Mouse (Mus musculus): ENCODE data around the gene Ckmt2. TPM values are rescaled to one million over a fixed set of nuclear protein-coding genes. Genes with fewer than 3 reads are reported as not detected.

Ckmt2 gene
- total and polyA plus RNA-seq, 3 experiments = not detected

- DNase-seq (ENCODE audit: extremely low read depth) = peak; percentile 81
- no peak overlapping the region for H3K27ac ChIP-seq (ENCODE audit: insufficient read depth, low read depth)
- in situ Hi-C loops (cut with MboI; ENCODE audit: low pct_ligation_motif_present, low pct_unique_long_range_greater_than_20kb, low sequenced_read_pairs) (loop anchor here (10.0 to 25.0 kb wide), 3 partner anchors 429 to 829 kb away; partner anchors contain the start of gene Fam151b), dilution Hi-C loops (cut with MboI; ENCODE audit: extremely low pct_ligation_motif_present, extremely low pct_unique_long_range_greater_than_20kb, low sequenced_read_pairs) (no loop called here)
- H3K36me3 ChIP-seq (replicated peaks in 1 of 2; ENCODE audit: control insufficient read depth in 1 of 2, insufficient read depth in 1 of 2, low read length in 1 of 2) = peaks cover 0 to 6% of the 10 kb centered on the region in 2 experiments
- no peak overlapping the region for H3K4me3 ChIP-seq (replicated peaks in 1 of 3; ENCODE audit: low read depth in 2 of 3, low read length in 2 of 3, poor library complexity in 1 of 3)
- no peak overlapping the region for H3K4me2 ChIP-seq (ENCODE audit: insufficient read depth, low read depth, poor library complexity, severe bottlenecking)
- TF ChIP-seq MYC (IDR thresholded peaks at IDR 0.05; ENCODE audit: low read depth, low read length) (0 out of 2 replicates have a peak, but pooled peaks have one; percentile 47), USF1 (IDR thresholded peaks at IDR 0.05; ENCODE audit: low read depth, low read length) (no peak), MAFK (IDR thresholded peaks at IDR 0.05; ENCODE audit: insufficient replicate concordance, low read length) (no peak), ELF1 (IDR thresholded peaks at IDR 0.05; ENCODE audit: low read depth, low read length) (no peak), JUND (conservative IDR thresholded peaks at IDR 0.05; ENCODE audit: low read depth, low read length) (0 out of 2 replicates have a peak, but pooled peaks have one; percentile 16), MEF2A (IDR thresholded peaks at IDR 0.05; ENCODE audit: borderline replicate concordance, low read depth, low read length) (0 out of 2 replicates have a peak, but pooled peaks have one; percentile 24), SMC3 (IDR thresholded peaks at IDR 0.05; ENCODE audit: low read depth, low read length) (peak; percentile 93), NRF1 (IDR thresholded peaks at IDR 0.05; ENCODE audit: low read depth, low read length) (0 out of 2 replicates have a peak, but pooled peaks have one; percentile 3), JUN (IDR thresholded peaks at IDR 0.05; ENCODE audit: insufficient read depth, low read depth, low read length) (no peak), ETS1 (conservative IDR thresholded peaks at IDR 0.05; ENCODE audit: low read depth, low read length) (no peak), ZMIZ1 (IDR thresholded peaks at IDR 0.05; ENCODE audit: low read depth, low read length) (no peak), GABPA (IDR thresholded peaks at IDR 0.05; ENCODE audit: insufficient replicate concordance, low read depth, low read length) (no peak), IRF4 (IDR thresholded peaks at IDR 0.05; ENCODE audit: low read depth, low read length) (0 out of 2 replicates have a peak, but pooled peaks have one; percentile 16), HCFC1 (IDR thresholded peaks at IDR 0.05; ENCODE audit: low read depth, low read length) (no peak), ZC3H11A (IDR thresholded peaks at IDR 0.05; ENCODE audit: low read depth, low read length) (peak; percentile 83), TBP (conservative IDR thresholded peaks at IDR 0.05; ENCODE audit: low read depth, low read length) (no peak), CTCF (conservative IDR thresholded peaks at IDR 0.05 in 1 of 2, IDR thresholded peaks at IDR 0.05 in 1 of 2; ENCODE audit: low read depth in 2 of 2, low read length in 2 of 2) (peak; percentile 62 to 93; a peak in 3 of 4 replicates), RAD21 (IDR thresholded peaks at IDR 0.05; ENCODE audit: low read depth, low read length) (peak; percentile 95)
- H3K9me3 ChIP-seq (replicated peaks; ENCODE audit: low read length) = no peaks in the 10 kb centered on the region
- no peaks in the 10 kb centered on the region for H3K4me1 ChIP-seq (ENCODE audit: control insufficient read depth in 1 of 2, insufficient read depth in 2 of 2)
- no peaks in the 10 kb centered on the region for H3K27me3 ChIP-seq (replicated peaks)
- H3K79me2 ChIP-seq (replicated peaks; ENCODE audit: control insufficient read depth, extremely low read depth, insufficient read depth, poor library complexity, severe bottlenecking) = no peaks in the 10 kb centered on the region
- H3K9ac ChIP-seq (ENCODE audit: insufficient read depth, low read depth) = no peak overlapping the region
These were observed 31.7 kb upstream of the Ckmt2 start for GRCm38 (mm10) chr13:91908202-91908980.

- TF ChIP-seq NRF1 (IDR thresholded peaks at IDR 0.05; ENCODE audit: low read depth, low read length) (no peak), ETS1 (conservative IDR thresholded peaks at IDR 0.05; ENCODE audit: low read depth, low read length) (no peak), ZMIZ1 (IDR thresholded peaks at IDR 0.05; ENCODE audit: low read depth, low read length) (no peak), ZNF384 (IDR thresholded peaks at IDR 0.05; ENCODE audit: low read depth, low read length) (no peak), MEF2A (IDR thresholded peaks at IDR 0.05; ENCODE audit: borderline replicate concordance, low read depth, low read length) (no peak), ZC3H11A (IDR thresholded peaks at IDR 0.05; ENCODE audit: low read depth, low read length) (no peak)
- H3K9ac ChIP-seq (ENCODE audit: insufficient read depth, low read depth) = no peak overlapping the region
- no peak for DNase-seq (ENCODE audit: extremely low read depth)
- H3K4me2 ChIP-seq (ENCODE audit: insufficient read depth, low read depth, poor library complexity, severe bottlenecking) = no peak overlapping the region
- H3K79me2 ChIP-seq (replicated peaks; ENCODE audit: control insufficient read depth, extremely low read depth, insufficient read depth, poor library complexity, severe bottlenecking) = no peaks in the 10 kb centered on the region
- H3K27ac ChIP-seq (ENCODE audit: insufficient read depth, low read depth) = no peak overlapping the region
- dilution Hi-C loops (cut with MboI; ENCODE audit: extremely low pct_ligation_motif_present, extremely low pct_unique_long_range_greater_than_20kb, low sequenced_read_pairs) = no loop called here
- H3K4me3 ChIP-seq (replicated peaks in 1 of 3; ENCODE audit: low read depth in 2 of 3, low read length in 2 of 3, poor library complexity in 1 of 3) = no peak overlapping the region
- peaks cover 0 to 9% of the 10 kb centered on the region in 2 experiments for H3K36me3 ChIP-seq (replicated peaks in 1 of 2; ENCODE audit: control insufficient read depth in 1 of 2, insufficient read depth in 1 of 2, low read length in 1 of 2)
- no peaks in the 10 kb centered on the region for H3K27me3 ChIP-seq (replicated peaks)
- no peaks in the 10 kb centered on the region for H3K9me3 ChIP-seq (replicated peaks; ENCODE audit: low read length)
- H3K4me1 ChIP-seq (ENCODE audit: control insufficient read depth in 1 of 2, insufficient read depth in 2 of 2) = no peaks in the 10 kb centered on the region
- in situ Hi-C loops (cut with MboI; ENCODE audit: low pct_ligation_motif_present, low pct_unique_long_range_greater_than_20kb, low sequenced_read_pairs) = loop anchor here (10.0 to 25.0 kb wide), 3 partner anchors 431 to 831 kb away; partner anchors contain the start of gene Fam151b
These were observed 29.7 kb upstream of the Ckmt2 start for GRCm38 (mm10) chr13:91906338-91906737.

All from CH12.LX (cell line).